Mouse (Mus musculus): ENCODE data around the gene Psmd7. TPM values are rescaled to one million over a fixed set of nuclear protein-coding genes. Genes with fewer than 3 reads are reported as not detected.

Gene Psmd7
- polyA plus RNA-seq, 1 experiment from 2014 or later = 254 TPM

GRCm38 (mm10) chr8:107587429-107587994 lies 752 bp downstream of the Psmd7 start:
- Histone ChIP-seq H3K36me3 (ENCODE audit: control insufficient read depth, insufficient read depth, low read length) (peaks cover 34% of the 10 kb centered on the region), H3K4me2 (replicated peaks; ENCODE audit: low read depth, low read length) (peak overlapping the region; percentile 60), H3K27ac (ENCODE audit: low read length) (peak overlapping the region; percentile 66; the same call in 1 of the 2 replicates), H3K27me3 (ENCODE audit: control insufficient read depth, insufficient read depth, low read length) (no peaks in the 10 kb centered on the region), H3K4me1 (ENCODE audit: control insufficient read depth, insufficient read depth, low read length) (no peaks in the 10 kb centered on the region), H3K9me3 (ENCODE audit: control insufficient read depth, low read depth, low read length) (no peaks in the 10 kb centered on the region), H3K4me3 (ENCODE audit: low read depth, low read length) (peak overlapping the region; percentile 75), H3K9ac (replicated peaks; ENCODE audit: low read depth, low read length) (peak overlapping the region; percentile 90)
- ATAC-seq (ENCODE audit: insufficient number of reproducible peaks, insufficient read depth, low FRiP score, low read depth) = 0 out of 2 replicates have a peak, but pooled peaks have one; percentile 11
- 2% methylated on average over 17 of the region's 17 CpGs for WGBS

DNA sequence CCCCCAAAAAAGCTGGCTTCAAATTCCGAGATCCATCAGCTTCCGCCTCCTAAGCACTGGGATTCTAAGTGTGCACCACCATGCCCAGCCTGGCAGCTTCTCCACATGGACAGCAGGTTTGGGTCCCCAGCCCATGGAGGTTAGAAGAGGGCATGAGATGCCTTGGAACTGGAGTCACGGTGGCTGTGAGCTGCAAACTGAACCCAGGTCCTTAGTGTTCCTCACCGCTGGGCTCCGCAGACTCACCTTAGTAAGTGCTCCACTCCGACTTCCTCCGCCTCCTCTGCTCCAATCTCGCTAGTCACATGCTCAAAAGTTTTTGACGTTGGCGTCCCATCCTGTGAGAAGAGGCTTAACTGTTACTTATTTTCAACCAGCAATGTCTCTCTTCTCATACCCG lies 6.1 kb downstream of the Psmd7 start:
- no peak for ATAC-seq (ENCODE audit: insufficient number of reproducible peaks, insufficient read depth, low FRiP score, low read depth)
- Histone ChIP-seq H3K9me3 (ENCODE audit: control insufficient read depth, low read depth, low read length) (no peaks in the 10 kb centered on the region), H3K9ac (replicated peaks; ENCODE audit: low read depth, low read length) (no peak overlapping the region), H3K36me3 (ENCODE audit: control insufficient read depth, insufficient read depth, low read length) (peaks cover 62% of the 10 kb centered on the region), H3K27ac (ENCODE audit: low read length) (no peak overlapping the region), H3K4me3 (ENCODE audit: low read depth, low read length) (no peak overlapping the region), H3K27me3 (ENCODE audit: control insufficient read depth, insufficient read depth, low read length) (no peaks in the 10 kb centered on the region), H3K4me2 (replicated peaks; ENCODE audit: low read depth, low read length) (no peak overlapping the region), H3K4me1 (ENCODE audit: control insufficient read depth, insufficient read depth, low read length) (no peaks in the 10 kb centered on the region)
- 92% methylated on average over 11 of the region's 11 CpGs for WGBS

- Histone ChIP-seq H3K4me3 (ENCODE audit: low read depth, low read length) (no peak overlapping the region), H3K4me2 (replicated peaks; ENCODE audit: low read depth, low read length) (no peak overlapping the region), H3K9ac (replicated peaks; ENCODE audit: low read depth, low read length) (no peak overlapping the region), H3K9me3 (ENCODE audit: control insufficient read depth, low read depth, low read length) (no peaks in the 10 kb centered on the region), H3K27ac (ENCODE audit: low read length) (no peak overlapping the region), H3K36me3 (ENCODE audit: control insufficient read depth, insufficient read depth, low read length) (peaks cover 62% of the 10 kb centered on the region), H3K4me1 (ENCODE audit: control insufficient read depth, insufficient read depth, low read length) (no peaks in the 10 kb centered on the region), H3K27me3 (ENCODE audit: control insufficient read depth, insufficient read depth, low read length) (no peaks in the 10 kb centered on the region)
- WGBS = 93% methylated on average over 4 of the region's 4 CpGs
- ATAC-seq (ENCODE audit: insufficient number of reproducible peaks, insufficient read depth, low FRiP score, low read depth) = no peak
Measured at GRCm38 (mm10) chr8:107581536-107581935, 6.7 kb downstream of the Psmd7 start.

GRCm38 (mm10) chr8:107580879-107581278 lies 7.4 kb downstream of the Psmd7 start:
- H3K4me1 ChIP-seq (ENCODE audit: control insufficient read depth, insufficient read depth, low read length) = no peaks in the 10 kb centered on the region
- no peak overlapping the region for H3K4me3 ChIP-seq (ENCODE audit: low read depth, low read length)
- H3K27me3 ChIP-seq (ENCODE audit: control insufficient read depth, insufficient read depth, low read length) = no peaks in the 10 kb centered on the region
- WGBS = 90% methylated on average over 13 of the region's 13 CpGs
- H3K9me3 ChIP-seq (ENCODE audit: control insufficient read depth, low read depth, low read length) = no peaks in the 10 kb centered on the region
- no peak overlapping the region for H3K4me2 ChIP-seq (replicated peaks; ENCODE audit: low read depth, low read length)
- no peak overlapping the region for H3K9ac ChIP-seq (replicated peaks; ENCODE audit: low read depth, low read length)
- H3K27ac ChIP-seq (ENCODE audit: low read length) = no peak overlapping the region
- no peak for ATAC-seq (ENCODE audit: insufficient number of reproducible peaks, insufficient read depth, low FRiP score, low read depth)
- H3K36me3 ChIP-seq (ENCODE audit: control insufficient read depth, insufficient read depth, low read length) = peaks cover 57% of the 10 kb centered on the region

GRCm38 (mm10) chr8:107578541-107578940 lies 9.7 kb downstream of the Psmd7 start:
- ATAC-seq (ENCODE audit: insufficient number of reproducible peaks, insufficient read depth, low FRiP score, low read depth) = no peak
- Histone ChIP-seq H3K4me3 (ENCODE audit: low read depth, low read length) (no peak overlapping the region), H3K9me3 (ENCODE audit: control insufficient read depth, low read depth, low read length) (no peaks in the 10 kb centered on the region), H3K27me3 (ENCODE audit: control insufficient read depth, insufficient read depth, low read length) (no peaks in the 10 kb centered on the region), H3K36me3 (ENCODE audit: control insufficient read depth, insufficient read depth, low read length) (peaks cover 39% of the 10 kb centered on the region), H3K9ac (replicated peaks; ENCODE audit: low read depth, low read length) (no peak overlapping the region), H3K27ac (ENCODE audit: low read length) (no peak overlapping the region), H3K4me1 (ENCODE audit: control insufficient read depth, insufficient read depth, low read length) (no peaks in the 10 kb centered on the region), H3K4me2 (replicated peaks; ENCODE audit: low read depth, low read length) (no peak overlapping the region)
- WGBS = 88% methylated on average over 8 of the region's 8 CpGs

DNA sequence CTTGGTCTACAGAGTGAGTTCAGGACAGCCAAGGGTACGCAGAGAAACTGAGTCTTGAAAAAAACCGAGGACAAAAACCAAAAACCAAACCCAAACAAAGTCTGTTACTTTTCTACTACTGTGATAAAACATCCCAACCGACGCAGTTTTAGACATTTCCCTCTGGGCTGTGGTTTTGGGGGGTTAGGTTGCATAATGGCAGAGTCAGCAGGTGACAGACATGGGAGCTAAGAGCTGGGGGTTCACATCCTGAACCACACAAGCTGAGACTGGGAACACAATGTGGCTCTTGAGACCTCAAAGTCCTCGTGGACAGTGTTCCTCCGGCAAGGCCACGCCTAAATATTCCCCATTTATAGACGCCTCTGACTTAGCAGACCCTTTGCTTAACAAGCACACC lies 10.1 kb downstream of the Psmd7 start:
- peaks cover 34% of the 10 kb centered on the region for H3K36me3 ChIP-seq (ENCODE audit: control insufficient read depth, insufficient read depth, low read length)
- no peak for ATAC-seq (ENCODE audit: insufficient number of reproducible peaks, insufficient read depth, low FRiP score, low read depth)

GRCm38 (mm10) chr8:107577640-107578039 lies 10.6 kb downstream of the Psmd7 start:
- Histone ChIP-seq H3K36me3 (ENCODE audit: control insufficient read depth, insufficient read depth, low read length) (peaks cover 30% of the 10 kb centered on the region), H3K4me2 (replicated peaks; ENCODE audit: low read depth, low read length) (no peak overlapping the region), H3K4me1 (ENCODE audit: control insufficient read depth, insufficient read depth, low read length) (no peaks in the 10 kb centered on the region), H3K4me3 (ENCODE audit: low read depth, low read length) (no peak overlapping the region), H3K27ac (ENCODE audit: low read length) (no peak overlapping the region), H3K27me3 (ENCODE audit: control insufficient read depth, insufficient read depth, low read length) (no peaks in the 10 kb centered on the region), H3K9me3 (ENCODE audit: control insufficient read depth, low read depth, low read length) (no peaks in the 10 kb centered on the region), H3K9ac (replicated peaks; ENCODE audit: low read depth, low read length) (no peak overlapping the region)
- WGBS = 79% methylated on average over 4 of the region's 4 CpGs
- no peak for ATAC-seq (ENCODE audit: insufficient number of reproducible peaks, insufficient read depth, low FRiP score, low read depth)

More for the DNA sequence above, 10.1 kb downstream of the Psmd7 start:
- Histone ChIP-seq H3K9me3 (ENCODE audit: control insufficient read depth, low read depth, low read length) (no peaks in the 10 kb centered on the region), H3K27ac (ENCODE audit: low read length) (no peak overlapping the region), H3K27me3 (ENCODE audit: control insufficient read depth, insufficient read depth, low read length) (no peaks in the 10 kb centered on the region), H3K4me2 (replicated peaks; ENCODE audit: low read depth, low read length) (no peak overlapping the region), H3K4me1 (ENCODE audit: control insufficient read depth, insufficient read depth, low read length) (no peaks in the 10 kb centered on the region), H3K4me3 (ENCODE audit: low read depth, low read length) (no peak overlapping the region), H3K9ac (replicated peaks; ENCODE audit: low read depth, low read length) (no peak overlapping the region)
- WGBS = 84% methylated on average over 8 of the region's 8 CpGs

DNA sequence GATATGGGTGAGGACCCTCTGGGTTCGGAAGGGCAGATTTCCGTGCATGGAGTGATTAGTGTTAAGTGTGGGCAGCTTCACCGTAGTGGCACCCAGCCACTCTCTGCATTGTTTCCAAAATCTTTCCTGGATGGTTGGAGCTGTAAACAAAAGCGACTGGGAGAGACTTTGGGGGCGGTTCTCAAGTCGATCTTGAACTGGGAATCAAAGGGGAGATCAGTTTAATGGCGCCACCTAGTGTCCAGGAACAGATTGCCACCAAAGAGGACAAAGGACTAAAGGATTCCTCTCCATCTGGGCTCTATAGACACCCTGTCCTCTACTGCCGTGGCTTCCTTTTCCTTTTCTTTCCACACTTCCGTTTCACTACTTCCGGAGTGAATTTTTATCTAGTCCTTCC lies 11.6 kb downstream of the Psmd7 start:
- Histone ChIP-seq H3K9ac (replicated peaks; ENCODE audit: low read depth, low read length) (0 out of 2 replicates have a peak overlapping the region, but pooled peaks have one; percentile 19), H3K27me3 (ENCODE audit: control insufficient read depth, insufficient read depth, low read length) (no peaks in the 10 kb centered on the region), H3K4me2 (replicated peaks; ENCODE audit: low read depth, low read length) (peak overlapping the region; percentile 45), H3K9me3 (ENCODE audit: control insufficient read depth, low read depth, low read length) (no peaks in the 10 kb centered on the region), H3K27ac (ENCODE audit: low read length) (no peak overlapping the region), H3K36me3 (ENCODE audit: control insufficient read depth, insufficient read depth, low read length) (peaks cover 20% of the 10 kb centered on the region), H3K4me3 (ENCODE audit: low read depth, low read length) (peak overlapping the region; percentile 10; the same call in 1 of the 2 replicates), H3K4me1 (ENCODE audit: control insufficient read depth, insufficient read depth, low read length) (no peaks in the 10 kb centered on the region)
- ATAC-seq (ENCODE audit: insufficient number of reproducible peaks, insufficient read depth, low FRiP score, low read depth) = peak; percentile 56; the same call in 1 of the 2 replicates
- 6% methylated on average over 10 of the region's 10 CpGs for WGBS

DNA sequence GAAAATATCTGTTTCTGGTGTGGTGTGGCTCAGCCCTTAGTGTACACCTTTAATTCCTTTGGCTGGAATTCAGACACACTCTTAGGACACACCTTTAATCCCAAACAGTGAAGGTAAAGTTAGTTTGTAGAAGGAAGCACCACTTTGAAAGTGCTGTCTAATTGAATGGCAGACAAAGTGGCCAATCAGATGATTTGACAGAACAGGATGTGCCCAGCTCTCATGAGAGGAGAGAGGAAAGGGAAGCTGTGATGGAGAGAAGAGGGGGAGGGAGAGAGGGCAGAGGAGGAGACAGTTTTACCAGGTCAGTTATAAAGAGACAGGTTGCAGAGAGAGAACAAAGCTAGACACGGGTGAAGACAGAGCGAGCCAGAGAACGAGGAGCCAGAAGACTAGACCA lies 13.5 kb downstream of the Psmd7 start:
- Histone ChIP-seq H3K36me3 (ENCODE audit: control insufficient read depth, insufficient read depth, low read length) (peaks cover 3% of the 10 kb centered on the region; the same call in 1 of the 2 replicates), H3K4me1 (ENCODE audit: control insufficient read depth, insufficient read depth, low read length) (no peaks in the 10 kb centered on the region), H3K4me3 (ENCODE audit: low read depth, low read length) (no peak overlapping the region), H3K9me3 (ENCODE audit: control insufficient read depth, low read depth, low read length) (no peaks in the 10 kb centered on the region), H3K27me3 (ENCODE audit: control insufficient read depth, insufficient read depth, low read length) (no peaks in the 10 kb centered on the region), H3K4me2 (replicated peaks; ENCODE audit: low read depth, low read length) (no peak overlapping the region), H3K27ac (ENCODE audit: low read length) (no peak overlapping the region), H3K9ac (replicated peaks; ENCODE audit: low read depth, low read length) (no peak overlapping the region)
- 83% methylated on average over 3 of the region's 3 CpGs for WGBS
- no peak for ATAC-seq (ENCODE audit: insufficient number of reproducible peaks, insufficient read depth, low FRiP score, low read depth)
